Mouse (Mus musculus) central nervous system, embryonic 18 days (tissue): ENCODE measurements around the gene Catsper1. TPM values are rescaled to one million over a fixed set of nuclear protein-coding genes. Genes with fewer than 3 reads are reported as not detected.

Experiments used
- polyA plus RNA-seq: library from polyadenylated mRNA; depleted of rRNA; stranded (reverse); fragments of >200 nt; gene quantifications from 2 replicates; pipeline ENCODE4 v1.2.3, GENCODE M21; 2012; rRNA removed

The Catsper1 gene
- polyA plus RNA-seq, result not detected in 2 replicates

DNA sequence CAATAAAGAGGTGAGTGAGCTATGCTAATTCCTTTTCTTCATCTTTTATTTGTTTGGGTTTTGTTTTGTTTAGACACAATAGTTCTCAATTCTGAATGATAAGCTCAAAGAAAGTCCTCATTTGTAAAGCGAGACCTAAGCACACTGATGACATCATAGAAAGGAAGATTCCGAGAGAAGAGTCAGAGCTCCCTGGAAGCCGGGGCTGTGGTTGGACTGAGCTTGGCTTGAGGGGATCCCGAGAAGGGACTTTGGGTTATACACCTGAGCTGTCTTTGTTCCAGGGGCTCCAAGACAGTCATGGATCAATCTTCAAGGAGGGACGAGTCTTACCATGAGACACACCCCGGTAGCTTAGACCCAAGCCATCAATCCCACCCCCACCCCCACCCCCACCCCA lies at the start of gene Catsper1:
Gene Catsper1 (plus strand): TSS at position 301 of the 400 bp plus-strand sequence.

DNA sequence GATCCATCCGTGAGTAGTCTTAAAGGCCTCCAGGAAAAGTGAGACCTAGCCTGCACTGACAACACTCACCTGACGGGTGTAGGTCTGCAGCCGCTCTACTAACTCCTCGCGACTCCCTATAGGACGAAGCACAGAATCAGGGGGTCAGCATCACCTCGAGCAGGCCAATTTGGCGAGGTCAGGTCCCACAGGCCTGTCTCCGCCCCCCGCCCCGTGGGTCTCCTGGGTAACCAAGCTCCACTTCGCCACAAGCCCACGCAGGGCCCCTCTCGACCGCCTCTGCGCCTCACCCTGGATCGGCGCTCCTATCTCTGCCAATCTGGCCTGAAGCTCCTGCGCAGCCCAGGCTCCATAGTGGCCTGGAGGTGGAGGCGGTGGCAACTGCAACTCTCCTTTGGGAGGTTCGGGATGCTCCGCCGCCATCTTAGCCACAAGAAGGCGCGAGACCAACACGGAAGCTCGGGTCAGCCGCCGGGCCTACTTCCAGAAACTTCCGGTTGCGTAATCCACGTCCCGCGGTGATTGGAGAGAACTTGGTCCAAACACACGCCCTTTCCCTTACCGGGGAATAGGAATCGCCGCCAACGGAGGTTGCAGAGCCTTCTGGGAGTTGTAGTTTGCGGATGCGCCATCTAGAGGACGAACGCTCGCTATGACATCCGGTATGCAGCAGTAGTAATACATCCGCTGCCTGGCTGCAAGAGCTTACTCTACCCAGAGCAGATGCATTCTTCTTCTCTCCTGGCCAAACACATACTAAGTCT lies 40.4 kb upstream of the Catsper1 start, which contains the start of gene Sf3b2:
Gene Sf3b2 (minus strand): TSS at position 484 of the 764 bp plus-strand sequence.

DNA sequence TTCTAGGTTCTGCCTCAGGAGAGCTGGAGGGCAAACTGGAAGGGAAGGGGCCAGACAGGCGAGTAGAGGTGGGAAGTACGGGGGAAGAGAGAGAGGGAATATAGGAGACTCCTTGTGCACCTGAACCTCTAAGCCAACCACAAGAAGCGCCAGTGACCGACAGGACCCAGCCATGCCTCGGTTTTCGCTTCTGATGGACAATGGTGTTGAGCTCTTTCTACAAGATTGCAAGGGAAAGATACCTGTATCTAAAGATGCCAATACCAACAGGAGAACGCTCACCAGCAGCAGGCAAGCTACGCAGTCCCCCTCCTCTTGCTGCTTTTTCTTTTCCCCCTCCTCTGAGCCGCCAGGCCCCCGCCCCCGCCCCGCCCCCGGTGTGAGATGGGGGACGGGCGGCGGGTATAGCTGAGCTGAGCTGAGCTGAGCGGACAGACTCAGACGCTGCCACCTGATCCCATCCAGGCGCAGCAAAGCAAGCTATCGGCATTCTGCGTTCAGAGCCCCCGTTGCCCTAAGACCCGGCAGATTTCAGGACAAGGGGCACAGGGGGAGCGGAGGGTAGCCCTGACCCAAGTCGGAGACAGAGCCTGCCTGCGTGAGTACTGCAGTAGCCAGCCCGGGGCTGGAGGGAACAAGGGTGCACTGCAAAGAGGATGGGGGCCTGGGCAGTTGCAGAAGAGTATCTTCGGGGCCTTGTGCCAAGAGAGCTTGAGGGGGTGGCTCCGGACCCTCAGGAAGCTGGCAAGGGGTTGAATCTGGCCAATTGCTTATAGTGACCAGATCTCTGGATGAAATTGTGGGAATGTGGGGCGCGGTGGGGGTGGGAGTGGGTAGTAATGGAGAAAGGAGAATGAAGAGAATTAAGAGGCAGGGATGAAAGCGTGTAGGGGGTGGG lies 37.4 kb upstream of the Catsper1 start, which contains the start of gene Gal3st3:
Gene Gal3st3 (plus strand): TSS at position 429 of the 898 bp plus-strand sequence.

DNA sequence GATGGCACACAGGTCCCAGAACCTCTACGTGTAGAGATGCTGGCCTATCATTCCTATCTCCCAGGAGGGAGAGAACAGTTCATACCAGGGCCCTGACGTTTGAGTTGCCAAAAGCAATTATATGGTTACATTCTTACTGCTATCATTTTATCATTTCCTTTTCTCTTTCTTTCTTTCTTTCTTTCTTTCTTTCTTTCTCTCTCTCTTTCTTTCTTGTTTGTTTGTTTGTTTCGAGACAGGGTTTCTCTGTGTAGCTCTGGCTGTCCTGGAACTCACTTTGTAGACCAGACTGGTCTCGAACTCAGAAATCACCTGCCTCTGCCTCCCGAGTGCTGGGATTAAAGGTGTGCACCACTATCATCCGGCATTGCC lies 13.9 kb downstream of the Catsper1 start, which contains the start of gene Cst6:
Gene Cst6 (minus strand): TSS at position 73 of the 372 bp plus-strand sequence.

DNA sequence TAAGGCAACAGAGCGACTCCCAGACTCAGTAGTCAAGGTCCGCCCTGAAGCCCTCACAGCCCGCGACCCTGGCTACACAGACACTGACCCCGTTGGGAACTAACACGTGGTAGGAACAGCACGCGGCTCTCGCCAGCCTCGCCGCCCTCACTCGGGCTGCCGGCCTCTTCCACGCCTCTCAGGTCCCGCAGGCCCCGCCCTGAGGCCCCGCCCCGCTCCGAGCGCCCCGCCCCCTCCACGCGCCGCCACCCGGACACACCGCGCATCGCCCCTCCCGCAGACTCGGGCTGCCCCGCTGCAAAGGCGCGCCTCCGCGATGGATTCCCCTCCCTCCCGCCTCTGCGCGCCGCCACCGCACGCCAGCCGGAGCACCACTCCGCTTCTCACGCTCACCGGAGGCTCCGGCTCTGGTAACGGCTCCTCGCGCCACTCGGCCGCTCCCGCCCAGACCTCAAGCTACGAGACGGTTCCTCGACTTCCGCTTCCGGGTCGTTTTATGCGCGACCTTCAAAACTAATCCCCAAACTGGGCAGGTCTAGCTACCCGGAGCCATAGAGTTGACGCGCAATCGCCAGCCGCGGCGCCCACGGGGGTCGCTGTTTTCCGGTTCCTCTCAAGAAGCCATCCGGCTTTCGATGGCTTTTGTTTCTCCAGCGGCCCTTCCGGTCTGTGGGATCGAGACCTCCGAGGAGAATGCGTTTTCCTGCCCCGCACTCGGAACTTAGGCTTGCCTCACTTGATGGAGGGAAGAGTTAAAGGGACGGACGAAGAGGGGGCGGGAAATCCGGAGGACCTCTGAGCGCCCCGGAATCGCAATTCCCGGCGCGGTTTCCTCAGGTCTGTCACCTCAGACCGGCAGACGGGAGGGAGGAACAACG lies 30.9 kb downstream of the Catsper1 start, which contains the start of gene Eif1ad:
Gene Eif1ad (plus strand): TSS at position 567 of the 878 bp plus-strand sequence.

DNA sequence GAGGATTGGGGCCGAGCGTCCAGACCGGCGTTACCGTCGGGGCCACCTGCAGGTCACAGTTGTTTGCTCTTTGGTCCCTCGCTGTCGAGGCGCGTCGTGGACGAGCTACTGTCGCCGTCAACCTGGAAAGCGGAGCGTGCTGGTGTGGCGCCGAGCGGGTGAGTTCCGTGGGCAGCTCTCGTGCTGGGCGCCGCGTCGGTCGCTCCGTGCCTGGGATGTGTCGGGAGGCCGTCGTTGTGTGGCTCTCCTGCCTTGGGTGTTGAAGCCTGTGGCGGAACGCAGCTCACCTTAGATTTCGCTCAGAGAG lies 31.5 kb downstream of the Catsper1 start, which contains the start of gene Banf1:
Gene Banf1 (minus strand): TSS at position 116 of the 307 bp plus-strand sequence.

DNA sequence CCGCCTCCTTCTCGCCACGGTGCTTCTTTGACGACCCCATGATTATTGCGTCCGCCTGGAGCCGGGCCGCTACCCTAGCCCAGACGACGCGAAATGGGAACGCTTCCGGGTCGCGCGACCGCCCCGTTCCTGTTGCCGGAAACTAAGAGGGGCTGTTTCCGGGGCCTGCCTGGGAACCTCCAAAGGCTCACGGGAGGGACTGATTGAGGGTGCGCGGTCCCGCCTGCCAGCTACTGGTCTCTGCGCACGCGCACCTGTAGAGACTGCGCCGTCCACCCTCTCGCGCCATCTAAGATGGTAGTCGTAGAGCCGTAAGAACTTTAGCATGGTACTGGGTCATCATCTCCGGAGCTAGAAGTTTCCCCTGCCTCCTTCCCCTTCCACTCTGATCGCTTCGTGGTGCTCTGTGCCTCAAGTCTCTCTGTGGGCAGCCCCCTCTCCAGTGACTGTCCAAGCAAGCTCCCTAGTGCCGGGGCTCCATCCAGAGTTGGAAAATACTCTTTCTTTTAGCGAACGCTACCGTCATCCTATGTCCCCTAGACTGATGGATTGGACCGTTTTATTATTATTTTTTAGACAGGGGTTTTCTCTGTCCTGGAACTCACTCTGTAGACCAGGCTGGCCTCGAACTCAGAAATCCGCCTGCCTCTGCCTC lies 53.2 kb downstream of the Catsper1 start, which contains the start of gene Sart1:
Gene Sart1 (minus strand): TSS at position 116 of the 655 bp plus-strand sequence.

Other genes starting within 250 kb of the Catsper1 start
- gene Yif1a, start 247.2 kb upstream of the Catsper1 start, polyA plus RNA-seq, result 48.7 and 56.5 TPM in 2 replicates
- 463 and 505 TPM in 2 replicates for gene Cnih2, start 237.2 kb upstream of the Catsper1 start, polyA plus RNA-seq
- gene Rab1b, start 228.7 kb upstream of the Catsper1 start, polyA plus RNA-seq, result 152 and 160 TPM in 2 replicates
- gene Klc2, start 217.2 kb upstream of the Catsper1 start, polyA plus RNA-seq, result 104 and 108 TPM in 2 replicates
- 50.6 and 57.1 TPM in 2 replicates for gene Pacs1, start 62.6 kb upstream of the Catsper1 start, polyA plus RNA-seq
- gene Sf3b2, start 40.3 kb upstream of the Catsper1 start, polyA plus RNA-seq, result 142 and 151 TPM in 2 replicates
- 38.8 and 47.3 TPM in 2 replicates for gene Gal3st3, start 37.4 kb upstream of the Catsper1 start, polyA plus RNA-seq
- gene Cst6, start 13.8 kb downstream of the Catsper1 start, polyA plus RNA-seq, result 4.0 and 5.6 TPM in 2 replicates
- 28.7 and 30.5 TPM in 2 replicates for gene Eif1ad, start 31.0 kb downstream of the Catsper1 start, polyA plus RNA-seq
- 233 and 237 TPM in 2 replicates for gene Banf1, start 31.4 kb downstream of the Catsper1 start, polyA plus RNA-seq
- gene Sart1, start 53.0 kb downstream of the Catsper1 start, polyA plus RNA-seq, result 49.1 and 51.8 TPM in 2 replicates
- not detected in 2 replicates for gene Tsga10ip, start 66.8 kb downstream of the Catsper1 start, polyA plus RNA-seq
- gene Drap1, start 89.2 kb downstream of the Catsper1 start, polyA plus RNA-seq, result 280 and 282 TPM in 2 replicates
- gene AI837181, start 89.4 kb downstream of the Catsper1 start, polyA plus RNA-seq, result 73.3 and 80.7 TPM in 2 replicates
- gene Fosl1, start 111.8 kb downstream of the Catsper1 start, polyA plus RNA-seq, result 0.04 and 0.43 TPM in 2 replicates
- 13.9 and 14.0 TPM in 2 replicates for gene Ccdc85b, start 122.2 kb downstream of the Catsper1 start, polyA plus RNA-seq
- gene Fibp, start 124.9 kb downstream of the Catsper1 start, polyA plus RNA-seq, result 180 and 186 TPM in 2 replicates
- 1.4 and 2.1 TPM in 2 replicates for gene Ctsw, start 132.8 kb downstream of the Catsper1 start, polyA plus RNA-seq
- 44.4 and 44.9 TPM in 2 replicates for gene Efemp2, start 138.2 kb downstream of the Catsper1 start, polyA plus RNA-seq
- gene Mus81, start 152.7 kb downstream of the Catsper1 start, polyA plus RNA-seq, result 58.1 and 60.9 TPM in 2 replicates
- 1,742 and 1,884 TPM in 2 replicates for gene Cfl1, start 154.7 kb downstream of the Catsper1 start, polyA plus RNA-seq
- 3.7 and 4.2 TPM in 2 replicates for gene 1700020D05Rik, start 168.0 kb downstream of the Catsper1 start, polyA plus RNA-seq
- gene Snx32, start 174.8 kb downstream of the Catsper1 start, polyA plus RNA-seq, result 123 and 125 TPM in 2 replicates
- gene Ovol1, start 224.9 kb downstream of the Catsper1 start, polyA plus RNA-seq, result 0.08 and 0.28 TPM in 2 replicates
- gene Ap5b1, start 232.3 kb downstream of the Catsper1 start, polyA plus RNA-seq, result 2.4 and 3.0 TPM in 2 replicates